Mouse (Mus musculus) lung, postnatal 0 days (tissue): ENCODE measurements around the gene Lrrc31. TPM values are rescaled to one million over a fixed set of nuclear protein-coding genes. Genes with fewer than 3 reads are reported as not detected.
"Not testable (repeated sequence)": the region's sequence is repeated elsewhere in the genome, so short reads cannot be mapped to it uniquely, and the experiment has no call there.

ENCODE experiments used
- ATAC-seq: fragments of 200-750 bp; cut with Nextera tagmentation; 2 replicates; pipeline ENCODE4 v1.8.0; 2017; ENCODE audit warnings: moderate library complexity
- DNase-seq: peaks from one replicate; pipeline ENCODE4 v3.0.0-alpha.2; 2016; ENCODE audit warnings: low spot score
- H3K27ac ChIP-seq: fragments of 300-500 bp; sonication (generic); 2 replicates; pipeline ENCODE4 v1.5.1; 2014; ENCODE audit warnings: antibody characterized with exemption, mild to moderate bottlenecking, low read length, mixed read lengths
- H3K27me3 ChIP-seq: fragments of 300-500 bp; sonication (generic); replicated peaks from 2 replicates; pipeline ENCODE4 v1.6.1; 2014; ENCODE audit warnings: low read length, mixed read lengths; ENCODE audit not compliant: insufficient read depth
- H3K36me3 ChIP-seq: fragments of 300-500 bp; sonication (generic); 2 replicates; pipeline ENCODE4 v1.6.1; 2014; ENCODE audit warnings: low read length, mixed read lengths; ENCODE audit not compliant: insufficient read depth
- H3K4me1 ChIP-seq: fragments of 300-500 bp; sonication (generic); 2 replicates; pipeline ENCODE4 v1.6.1; 2014; ENCODE audit warnings: antibody characterized with exemption, low read depth, low read length, mixed read lengths; ENCODE audit not compliant: insufficient read depth
- H3K4me2 ChIP-seq: fragments of 300-500 bp; sonication (generic); replicated peaks from 2 replicates; pipeline ENCODE4 v1.6.1; 2014; ENCODE audit warnings: low read depth, mild to moderate bottlenecking, low read length, moderate library complexity, mixed read lengths
- H3K4me3 ChIP-seq: fragments of 300-500 bp; sonication (generic); 2 replicates; pipeline ENCODE4 v1.5.1; 2014; ENCODE audit warnings: low read depth, low read length
- H3K9ac ChIP-seq: fragments of 300-500 bp; sonication (generic); replicated peaks from 2 replicates; pipeline ENCODE4 v1.6.1; 2014; ENCODE audit warnings: low read depth, mild to moderate bottlenecking
- H3K9me3 ChIP-seq: fragments of 300-500 bp; sonication (generic); 2 replicates; pipeline ENCODE4 v1.6.1; 2016; ENCODE audit warnings: low read length, mixed read lengths
- CTCF ChIP-seq: IDR thresholded peaks from 2 replicates; pipeline ENCODE4 v1.5.1; 2016; ENCODE audit warnings: antibody characterized with exemption, mild to moderate bottlenecking
- EP300 ChIP-seq: IDR thresholded peaks from 2 replicates; pipeline ENCODE4 v1.6.1; 2016; ENCODE audit warnings: antibody characterized with exemption, mild to moderate bottlenecking, control low read depth
- WGBS: fragments of 180-500 bp; shearing (Covaris S2); extraction: QIAGEN DNeasy Blood & Tissue Kit; methylation state at CpG from one replicate; pipeline ENCODE4 v1.1.7; 2014; 5-methylcytosine and 5-hydroxymethylcytosine counted together
- polyA plus RNA-seq: library from polyadenylated mRNA; unstranded; fragments of >200 nt; fragmentation: Nextera tagmentation; extraction: Ambion mirVana; gene quantifications from 2 replicates; pipeline ENCODE4 v1.2.1, GENCODE M21; 2015

Lrrc31 gene
- 0.17 and 0.55 TPM in 2 replicates for polyA plus RNA-seq

GRCm38 (mm10) chr3:30699711-30700505 lies at the start of gene Lrrc31:
TSS of gene Lrrc31 (minus strand) at chr3:30699843.
- peak; percentile 32; the same call in 1 of the 2 replicates for ATAC-seq
- not testable (repeated sequence) for DNase-seq, H3K27ac ChIP-seq, H3K36me3 ChIP-seq, H3K9ac ChIP-seq, H3K4me2 ChIP-seq, H3K4me1 ChIP-seq, H3K9me3 ChIP-seq, H3K4me3 ChIP-seq, H3K27me3 ChIP-seq
- 64% methylated on average over 6 of the region's 6 CpGs for WGBS

GRCm38 (mm10) chr3:30748316-30748715 lies 48.7 kb upstream of the Lrrc31 start:
- peaks cover 3% of the 10 kb centered on the region; the same call in 1 of the 2 replicates for H3K9me3 ChIP-seq
- H3K4me3 ChIP-seq, result no peak overlapping the region
- 80% methylated on average over 9 of the region's 9 CpGs for WGBS
- H3K4me2 ChIP-seq, result no peak overlapping the region
- ATAC-seq (no peak), DNase-seq (no peak)
- H3K27ac ChIP-seq, result no peak overlapping the region
- H3K27me3 ChIP-seq, result no peaks in the 10 kb centered on the region
- no peaks in the 10 kb centered on the region for H3K4me1 ChIP-seq
- no peak overlapping the region for H3K9ac ChIP-seq
- H3K36me3 ChIP-seq, result no peaks in the 10 kb centered on the region
- TF ChIP-seq CTCF (no peak), EP300 (no peak)

- Histone ChIP-seq H3K36me3 (no peaks in the 10 kb centered on the region), H3K4me2 (no peak within 1 kb of the TSS), H3K4me3 (no peak within 1 kb of the TSS), H3K27ac (no peak within 1 kb of the TSS), H3K27me3 (no peaks in the 10 kb centered on the region), H3K9me3 (peaks cover 3% of the 10 kb centered on the region; the same call in 1 of the 2 replicates), H3K9ac (no peak within 1 kb of the TSS), H3K4me1 (no peaks in the 10 kb centered on the region)
- DNase-seq, result no peak
- no peak for ATAC-seq
- TF ChIP-seq EP300, result no peak
- TF ChIP-seq CTCF, result no peak
- WGBS, result 84% methylated on average over 7 of the region's 7 CpGs
Observed at GRCm38 (mm10) chr3:30746006-30746405, 46.4 kb upstream of the Lrrc31 start, which contains the start of gene Samd7. TSS of gene Samd7 (plus strand) at chr3:30746293.

GRCm38 (mm10) chr3:30742891-30743290 lies 43.2 kb upstream of the Lrrc31 start:
- 80% methylated on average over 7 of the region's 7 CpGs for WGBS
- Histone ChIP-seq H3K27me3 (no peaks in the 10 kb centered on the region), H3K9me3 (peaks cover 3% of the 10 kb centered on the region; the same call in 1 of the 2 replicates), H3K4me2 (no peak overlapping the region), H3K4me1 (no peaks in the 10 kb centered on the region), H3K4me3 (no peak overlapping the region), H3K36me3 (no peaks in the 10 kb centered on the region), H3K27ac (no peak overlapping the region), H3K9ac (no peak overlapping the region)
- TF ChIP-seq CTCF, result no peak
- TF ChIP-seq EP300, result no peak
- ATAC-seq, result no peak
- DNase-seq, result no peak

GRCm38 (mm10) chr3:30741306-30741705 lies 41.7 kb upstream of the Lrrc31 start:
- H3K9me3 ChIP-seq, result peaks cover 3% of the 10 kb centered on the region; the same call in 1 of the 2 replicates
- H3K36me3 ChIP-seq, result no peaks in the 10 kb centered on the region
- H3K4me2 ChIP-seq, result no peak overlapping the region
- TF ChIP-seq EP300, result no peak
- TF ChIP-seq CTCF, result no peak
- DNase-seq (no peak), ATAC-seq (no peak)
- 72% methylated on average over 6 of the region's 6 CpGs for whole genome bisulfite sequencing
- H3K9ac ChIP-seq, result no peak overlapping the region
- no peaks in the 10 kb centered on the region for H3K4me1 ChIP-seq
- H3K27me3 ChIP-seq, result no peaks in the 10 kb centered on the region
- H3K4me3 ChIP-seq, result no peak overlapping the region
- no peak overlapping the region for H3K27ac ChIP-seq

GRCm38 (mm10) chr3:30736809-30737208 lies 37.2 kb upstream of the Lrrc31 start:
- TF ChIP-seq CTCF (no peak), EP300 (no peak)
- WGBS, result 82% methylated on average over 9 of the region's 9 CpGs
- DNase-seq (no peak), ATAC-seq (no peak)
- Histone ChIP-seq H3K9ac (no peak overlapping the region), H3K9me3 (no peaks in the 10 kb centered on the region), H3K27ac (no peak overlapping the region), H3K4me3 (no peak overlapping the region), H3K4me2 (no peak overlapping the region), H3K27me3 (no peaks in the 10 kb centered on the region), H3K4me1 (no peaks in the 10 kb centered on the region), H3K36me3 (no peaks in the 10 kb centered on the region)
